Mouse (Mus musculus) effector memory CD4-positive, alpha-beta T cell, adult 5 months (primary cell): Measurements from ENCODE around the gene Spink8. TPM values are rescaled to one million over a fixed set of nuclear protein-coding genes. Genes with fewer than 3 reads are reported as not detected.

Experiments
- polyA plus RNA-seq: library from polyadenylated mRNA; unstranded; fragments of 100-300 nt; shearing (Covaris generic); gene quantifications from one replicate; pipeline ENCODE4 v1.2.1, GENCODE M21; 2017

The Spink8 gene
- not detected for polyA plus RNA-seq

GRCm38 (mm10) chr9:109811980-109812379 is at the start of gene Spink8:
Gene Spink8, plus strand, starts transcription at chr9:109812280.

GRCm38 (mm10) chr9:109790570-109790969 is 21.5 kb upstream of the Spink8 start, which contains the start of gene Fbxw27:
Gene Fbxw27, minus strand, starts transcription at chr9:109790670.

GRCm38 (mm10) chr9:109832391-109833087 is 20.5 kb downstream of the Spink8 start, which contains the start of gene Nme6:
Gene Nme6, plus strand, starts transcription at chr9:109832749.

GRCm38 (mm10) chr9:109849312-109849758 is 37.3 kb downstream of the Spink8 start, which contains the start of gene Camp:
Gene Camp, minus strand, starts transcription at chr9:109849617.

GRCm38 (mm10) chr9:109874797-109875691 is 63.0 kb downstream of the Spink8 start, which contains the start of gene Cdc25a:
Gene Cdc25a, plus strand, starts transcription at chr9:109875579.

Other genes with a start within 250 kb of the Spink8 start
- not detected for gene Fbxw15, start 244.0 kb upstream of the Spink8 start, polyA plus RNA-seq
- gene Fbxw24, start 186.2 kb upstream of the Spink8 start, polyA plus RNA-seq: not detected
- gene Fbxw25, start 147.6 kb upstream of the Spink8 start, polyA plus RNA-seq: not detected
- gene Fbxw18, start 109.6 kb upstream of the Spink8 start, polyA plus RNA-seq: not detected
- not detected for gene Fbxw26, start 66.2 kb upstream of the Spink8 start, polyA plus RNA-seq
- gene Fbxw27, start 21.6 kb upstream of the Spink8 start, polyA plus RNA-seq: not detected
- gene Nme6, start 20.5 kb downstream of the Spink8 start, polyA plus RNA-seq: 6.1 TPM
- not detected for gene Camp, start 37.3 kb downstream of the Spink8 start, polyA plus RNA-seq
- gene Cdc25a, start 63.3 kb downstream of the Spink8 start, polyA plus RNA-seq: 7.6 TPM
- 66.1 TPM for gene Map4, start 119.2 kb downstream of the Spink8 start, polyA plus RNA-seq